Mouse (Mus musculus) layer of hippocampus, postnatal 14 days (tissue): Measurements from ENCODE around the gene Ggt5. TPM values are rescaled to one million over a fixed set of nuclear protein-coding genes. Genes with fewer than 3 reads are reported as not detected.

Experiments used
- DNase-seq, 2 experiments: peaks; one replicate each; pipeline ENCODE4 v3.0.0; 2021 to 2022; ENCODE audit warnings: low spot score in 2 of 2, mixed read lengths in 1 of 2
- total RNA-seq, 2 experiments: library from RNA; stranded (reverse); gene quantifications; 2 replicates each; pipeline ENCODE4 v1.2.3; 2021

Gene Ggt5
- total RNA-seq, 2 experiments from 2014 or later: 2.9 to 4.0 TPM

- DNase-seq: no peak
Observed at GRCm38 (mm10) chr10:75649406-75649995, 60.4 kb downstream of the Ggt5 start.

GRCm38 (mm10) chr10:75650306-75650902, 61.3 kb downstream of the Ggt5 start:
- no peak for DNase-seq

DNA sequence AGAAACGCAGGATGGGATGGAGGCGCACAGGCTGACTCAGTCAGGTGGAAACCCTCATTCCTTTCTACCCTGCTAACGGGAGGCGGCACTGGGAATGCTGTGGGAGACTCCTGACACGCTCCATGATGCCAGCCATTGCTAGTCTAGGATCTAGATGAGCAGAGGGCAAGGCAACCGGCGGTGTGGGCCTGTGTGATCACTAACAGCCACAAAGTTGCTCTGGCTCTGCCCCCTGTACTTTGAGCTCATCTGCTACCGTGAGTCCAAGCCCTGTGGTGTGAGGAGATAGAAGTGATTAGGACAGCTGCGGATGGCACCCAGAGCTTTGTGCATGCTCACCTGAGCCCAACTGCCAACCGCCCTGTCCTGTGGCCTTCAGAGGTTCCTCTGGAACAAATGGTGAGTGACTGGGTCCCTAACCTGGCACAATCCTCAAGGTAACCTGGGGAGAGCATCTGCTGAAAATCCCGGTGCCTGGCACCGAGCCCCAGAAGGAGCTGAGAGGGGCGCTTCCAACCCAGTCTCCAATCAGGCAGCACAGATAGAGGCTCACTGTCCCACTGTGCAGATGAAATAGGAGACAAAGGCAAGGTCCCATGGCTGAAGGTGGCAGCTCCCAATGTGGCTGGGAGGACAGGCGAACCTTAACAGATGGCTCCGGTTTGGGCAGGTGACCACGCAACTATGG, 62.4 kb downstream of the Ggt5 start:
- DNase-seq: no peak

GRCm38 (mm10) chr10:75654053-75654452, 64.9 kb downstream of the Ggt5 start:
- no peak for DNase-seq

GRCm38 (mm10) chr10:75657165-75657564, 68.0 kb downstream of the Ggt5 start:
- DNase-seq: no peak

- no peak for DNase-seq
Observed at GRCm38 (mm10) chr10:75657772-75658171, 68.6 kb downstream of the Ggt5 start.

DNA sequence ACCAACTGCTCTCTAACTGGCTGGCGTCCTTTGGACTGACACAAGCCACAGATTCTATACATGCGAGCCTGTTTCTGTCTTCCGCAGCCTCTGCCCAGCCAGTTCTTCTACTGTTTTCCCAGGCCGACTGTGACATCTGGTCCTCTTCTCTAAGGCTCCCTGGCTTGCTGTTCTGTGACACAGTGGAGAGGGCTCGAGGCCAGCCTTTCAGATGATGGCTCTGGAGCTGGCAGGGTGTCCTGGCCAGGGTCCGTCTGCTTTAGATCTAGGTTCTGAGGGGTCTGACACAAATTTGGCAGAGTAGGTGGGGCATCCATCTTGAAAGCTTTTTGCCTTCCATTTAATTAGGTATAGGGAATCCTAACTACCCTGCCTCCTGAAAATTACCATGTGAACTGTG, 72.2 kb downstream of the Ggt5 start:
- DNase-seq: no peak

- no peak for DNase-seq
Observed at GRCm38 (mm10) chr10:75661876-75662275, 72.7 kb downstream of the Ggt5 start.

DNA sequence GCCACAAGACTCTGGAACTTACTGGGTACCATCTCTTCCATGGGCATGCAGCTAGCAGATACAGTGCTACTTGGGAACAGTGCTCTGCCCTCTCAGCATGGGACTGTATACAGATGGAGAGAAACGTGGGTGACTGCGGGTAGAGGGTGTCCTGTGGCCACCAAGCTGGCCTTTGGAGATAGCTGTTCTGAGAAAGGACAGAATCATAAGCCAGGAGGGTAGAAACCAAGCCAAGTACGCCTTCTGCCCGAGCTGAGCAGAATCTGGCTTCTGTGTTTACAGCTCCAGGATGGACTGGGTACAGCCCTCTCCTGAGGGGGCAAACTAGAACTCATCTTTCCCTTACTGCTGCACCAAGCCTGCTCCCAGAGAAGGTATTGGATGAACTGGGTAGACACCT, 73.4 kb downstream of the Ggt5 start:
- DNase-seq: no peak

- no peak for DNase-seq
Observed at GRCm38 (mm10) chr10:75664673-75665270, 75.6 kb downstream of the Ggt5 start.

DNA sequence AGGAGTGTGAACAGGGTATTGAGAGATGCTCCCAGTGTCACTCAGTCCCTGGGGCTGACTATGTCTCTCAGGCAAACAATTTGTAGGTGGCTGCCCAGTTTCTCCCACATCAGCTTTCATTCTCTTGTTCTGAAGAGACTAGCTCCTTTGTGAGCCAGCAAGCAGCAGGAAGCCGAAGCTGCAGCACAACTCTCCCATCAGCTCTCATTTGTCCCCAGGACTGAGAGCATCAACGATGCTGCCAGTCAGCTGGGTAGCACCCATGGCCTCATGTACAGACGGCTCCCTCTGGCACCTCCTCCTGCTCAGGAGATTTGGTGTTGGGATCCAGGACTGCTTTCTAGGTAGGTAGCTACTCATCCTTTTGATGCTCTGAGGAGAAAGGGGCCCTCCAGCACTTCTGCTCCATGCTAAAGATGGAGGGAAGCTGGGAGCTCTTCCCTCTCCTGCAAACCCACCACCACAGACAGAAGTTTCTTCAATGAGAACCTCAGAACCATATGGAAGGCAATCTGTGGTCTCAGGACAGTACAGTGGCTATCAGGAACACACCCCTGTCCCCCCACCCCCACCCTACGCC, 77.4 kb downstream of the Ggt5 start:
- peak; percentile 39 to 41 for DNase-seq

Other genes starting within 250 kb of the Ggt5 start
- gene Upb1, start 188.2 kb upstream of the Ggt5 start, total RNA-seq: under 1 TPM; 0.23 to 0.62 TPM
- 10 to 100 TPM; 71.1 to 77.5 TPM for gene Snrpd3, start 71.8 kb upstream of the Ggt5 start, total RNA-seq
- 10 to 100 TPM; 21.3 to 22.4 TPM for gene Gucd1, start 71.4 kb upstream of the Ggt5 start, total RNA-seq
- 10 to 100 TPM; 12.9 to 15.2 TPM for gene Lrrc75b, start 29.0 kb upstream of the Ggt5 start, total RNA-seq
- gene Ggt1, start 27.7 kb upstream of the Ggt5 start, total RNA-seq: 1 to 10 TPM; 2.0 to 2.8 TPM
- gene Susd2, start 54.7 kb downstream of the Ggt5 start, total RNA-seq: 1 to 10 TPM; 2.1 to 2.4 TPM
- gene Cabin1, start 175.0 kb downstream of the Ggt5 start, total RNA-seq: 10 to 100 TPM; 66.9 to 81.2 TPM
- gene Ddt, start 184.1 kb downstream of the Ggt5 start, total RNA-seq: 10 to 100 TPM; 37.8 to 42.2 TPM
- gene Gm20441, start 191.6 kb downstream of the Ggt5 start, total RNA-seq: not detected
- gene Gstt3, start 192.1 kb downstream of the Ggt5 start, total RNA-seq: 1 to 10 TPM; 1.3 to 2.5 TPM
- gene Gstt1, start 209.2 kb downstream of the Ggt5 start, total RNA-seq: 1 to 10 TPM; 4.6 to 4.7 TPM
- gene Gstt4, start 233.2 kb downstream of the Ggt5 start, total RNA-seq: not detected
- 1 to 10 TPM; 3.5 to 4.0 TPM for gene Gstt2, start 248.1 kb downstream of the Ggt5 start, total RNA-seq